Mouse (Mus musculus): ENCODE results near the gene Ccdc153.

Ccdc153 gene

GRCm38 (mm10) chr9:44240399-44240798 lies at the start of gene Ccdc153:
TSS of gene Ccdc153 (plus strand) at chr9:44240676.
- no peak for DNase-seq (ENCODE audit: low read depth, low spot score)

DNA sequence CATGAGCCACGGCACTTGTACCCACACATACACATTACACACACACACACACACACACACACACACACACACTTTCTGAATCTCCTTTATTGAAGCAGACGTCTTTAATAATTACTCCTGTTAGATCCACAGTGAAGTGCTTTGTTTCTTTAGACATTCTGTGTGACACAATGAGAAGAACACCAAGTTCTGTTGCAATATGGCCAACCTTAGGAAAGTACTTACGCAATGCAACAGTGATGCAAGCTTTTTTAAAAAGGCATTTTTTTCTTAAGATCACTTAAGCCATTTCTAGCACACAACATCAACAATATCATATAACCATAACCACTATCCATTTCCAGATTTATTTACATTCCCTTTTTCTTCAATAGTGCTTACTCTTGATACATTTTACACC lies 49.3 kb upstream of the Ccdc153 start:
- no peak for DNase-seq (ENCODE audit: low read depth, low spot score)

GRCm38 (mm10) chr9:44192312-44192711 lies 48.2 kb upstream of the Ccdc153 start:
- DNase-seq (ENCODE audit: low read depth, low spot score) = no peak

DNA sequence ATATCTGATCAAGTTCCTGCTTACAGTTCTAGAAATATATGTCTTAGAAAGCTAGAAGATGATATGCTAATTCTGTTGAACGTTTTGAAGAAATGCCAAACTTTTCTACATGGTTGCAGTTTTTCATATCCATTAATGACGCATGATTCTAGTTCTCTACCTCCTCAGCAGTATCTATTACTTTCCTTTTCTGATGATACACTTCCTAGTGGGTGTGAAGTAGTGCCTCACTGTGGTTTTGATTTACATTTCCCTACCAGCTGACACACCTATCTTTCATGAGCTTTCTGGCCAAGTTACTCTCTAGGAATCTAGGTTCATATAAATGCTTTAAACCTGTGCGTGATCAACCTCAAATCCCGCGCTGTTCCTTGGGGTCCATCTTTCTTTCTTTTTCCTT lies 47.7 kb upstream of the Ccdc153 start:
- DNase-seq (ENCODE audit: low read depth, low spot score) = no peak

DNA sequence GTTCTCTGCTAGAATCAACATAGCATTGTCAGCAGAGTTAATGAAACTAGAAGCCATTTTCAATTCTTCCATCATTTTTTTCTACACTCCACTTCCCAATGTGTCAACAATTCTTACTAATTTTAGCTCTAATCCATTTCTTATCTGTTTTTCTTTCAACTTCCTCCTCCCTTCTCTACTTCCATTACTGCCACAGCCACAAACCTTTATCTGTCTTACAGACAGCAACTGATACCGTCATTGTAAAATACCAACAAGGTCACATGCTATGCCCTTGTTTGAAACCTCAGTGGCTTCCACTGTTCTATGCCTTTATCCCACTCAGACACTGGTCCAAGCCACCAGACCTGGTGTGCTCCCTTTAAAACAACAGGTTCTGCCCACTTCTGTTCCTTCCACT lies 46.5 kb upstream of the Ccdc153 start:
- no peak for DNase-seq (ENCODE audit: low read depth, low spot score)

DNA sequence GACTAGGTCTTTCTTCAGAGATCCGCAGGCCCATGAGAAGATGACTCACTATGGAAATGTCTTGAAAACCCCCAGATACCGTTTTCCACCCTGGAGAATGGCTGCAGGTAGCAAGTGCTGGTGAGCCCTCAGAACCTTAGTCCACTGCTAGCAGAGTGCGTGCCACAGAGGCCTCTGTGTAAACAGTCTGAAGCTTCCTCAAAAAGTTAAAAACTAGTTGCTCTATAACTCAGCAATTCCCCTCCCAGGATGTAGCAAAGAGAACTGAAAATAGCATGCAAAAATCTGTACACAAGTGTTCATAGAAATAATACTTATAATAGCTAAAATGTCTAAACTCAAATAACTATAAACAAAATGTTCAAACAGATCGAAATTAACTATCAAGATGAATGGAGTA lies 44.1 kb upstream of the Ccdc153 start:
- DNase-seq (ENCODE audit: low read depth, low spot score) = peak; percentile 79

DNA sequence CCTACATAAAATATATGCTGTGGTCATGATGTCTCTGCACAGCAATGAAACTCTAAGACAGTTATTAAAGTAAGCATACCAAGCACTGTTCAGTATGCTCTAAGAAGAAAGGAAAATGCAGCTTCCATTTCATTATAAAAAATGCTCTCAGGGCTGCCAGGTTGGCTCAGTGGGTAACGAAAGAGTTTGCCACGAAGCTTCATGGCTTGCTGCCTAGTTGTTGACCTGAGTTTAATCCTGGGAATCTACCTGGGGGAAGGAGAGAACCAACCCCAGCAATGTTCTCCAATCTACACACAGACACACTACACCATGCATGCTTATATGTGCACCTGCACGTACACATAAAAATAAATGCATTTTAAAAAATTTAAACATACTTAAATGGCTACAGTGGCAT lies 41.3 kb upstream of the Ccdc153 start:
- DNase-seq (ENCODE audit: low read depth, low spot score) = no peak

DNA sequence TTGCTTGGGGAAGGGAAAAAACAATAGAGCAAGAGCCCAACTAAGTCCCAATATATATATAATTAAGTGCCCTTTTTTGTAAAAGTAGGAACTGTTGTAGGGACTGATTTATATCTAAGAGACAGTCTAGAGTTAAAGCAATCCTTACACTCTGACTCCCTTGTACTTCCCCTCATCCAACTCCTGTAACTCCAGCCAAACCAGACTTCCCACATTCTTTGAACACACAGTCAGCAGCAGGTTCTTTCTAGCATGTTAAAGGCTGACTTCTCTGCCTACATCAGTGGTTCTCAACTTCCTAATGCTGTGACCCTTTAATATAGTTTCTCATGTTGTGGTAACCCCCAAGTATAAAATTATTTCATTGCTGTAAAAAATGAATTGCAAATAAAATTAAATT lies 40.9 kb upstream of the Ccdc153 start:
- no peak for DNase-seq (ENCODE audit: low read depth, low spot score)

GRCm38 (mm10) chr9:44200458-44200857 lies 40.0 kb upstream of the Ccdc153 start:
- DNase-seq (ENCODE audit: low read depth, low spot score) = no peak

GRCm38 (mm10) chr9:44207840-44208239 lies 32.6 kb upstream of the Ccdc153 start:
- no peak for DNase-seq (ENCODE audit: low read depth, low spot score)

- no peak for DNase-seq (ENCODE audit: low read depth, low spot score)
Observed at GRCm38 (mm10) chr9:44209416-44209815, 31.1 kb upstream of the Ccdc153 start.

- no peak for DNase-seq (ENCODE audit: low read depth, low spot score)
Observed at GRCm38 (mm10) chr9:44212406-44212805, 28.1 kb upstream of the Ccdc153 start.

GRCm38 (mm10) chr9:44213538-44213937 lies 26.9 kb upstream of the Ccdc153 start:
- peak; percentile 91 for DNase-seq (ENCODE audit: low read depth, low spot score)

DNA sequence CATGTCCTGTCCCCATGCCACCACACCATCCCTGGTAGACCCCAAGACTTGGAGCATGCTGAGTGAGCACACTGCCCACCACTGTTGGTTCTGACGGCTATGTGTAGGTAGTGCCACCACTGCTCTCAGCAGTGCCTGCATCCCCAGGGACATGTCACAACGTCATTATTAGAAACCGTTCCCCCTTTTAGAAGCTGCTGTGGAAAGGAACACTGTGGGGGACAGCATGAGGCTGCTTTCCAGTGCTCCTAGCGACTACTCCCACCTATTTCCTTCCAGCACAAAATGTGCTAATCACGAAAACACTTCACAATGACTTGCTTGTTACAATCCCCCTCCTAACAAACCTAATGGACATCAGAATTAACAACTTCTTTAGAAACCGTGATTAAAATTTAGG lies 14.5 kb upstream of the Ccdc153 start:
- no peak for DNase-seq (ENCODE audit: low read depth, low spot score)

GRCm38 (mm10) chr9:44231609-44232008 lies 8.9 kb upstream of the Ccdc153 start:
- DNase-seq (ENCODE audit: low read depth, low spot score) = no peak

- peak; percentile 74 for DNase-seq (ENCODE audit: low read depth, low spot score)
Observed at GRCm38 (mm10) chr9:44233021-44233801, 7.3 kb upstream of the Ccdc153 start.

- peak; percentile 99 for DNase-seq (ENCODE audit: low read depth, low spot score)
Observed at GRCm38 (mm10) chr9:44233802-44234478, 6.5 kb upstream of the Ccdc153 start, which contains the start of gene Cbl. TSS of gene Cbl (minus strand) at chr9:44234049.

- peak; percentile 88 for DNase-seq (ENCODE audit: low read depth, low spot score)
Observed at GRCm38 (mm10) chr9:44234479-44235427, 5.7 kb upstream of the Ccdc153 start.

- DNase-seq (ENCODE audit: low read depth, low spot score) = no peak
Observed at GRCm38 (mm10) chr9:44236601-44237000, 3.9 kb upstream of the Ccdc153 start.

GRCm38 (mm10) chr9:44237128-44237527 lies 3.3 kb upstream of the Ccdc153 start:
- DNase-seq (ENCODE audit: low read depth, low spot score) = no peak

GRCm38 (mm10) chr9:44238501-44239190 lies 1.8 kb upstream of the Ccdc153 start:
- no peak for DNase-seq (ENCODE audit: low read depth, low spot score)

All from A20 (cell line).